Mouse (Mus musculus) liver, postnatal 0 days (tissue): ENCODE measurements around the gene Ptpn1. TPM values are rescaled to one million over a fixed set of nuclear protein-coding genes. Genes with fewer than 3 reads are reported as not detected.
A peak's percentile ranks its signal among the peaks of the same experiment; 100 is the strongest.

Experiments used
- ATAC-seq: fragments of 200-750 bp; cut with Nextera tagmentation; 2 replicates; pipeline ENCODE4 v1.8.0; 2017; ENCODE audit warnings: mild to moderate bottlenecking, moderate library complexity
- DNase-seq: peaks from one replicate; pipeline ENCODE4 v3.0.0-alpha.2; 2016
- H3K27ac ChIP-seq: fragments of 300-500 bp; sonication (generic); 2 replicates; pipeline ENCODE4 v1.5.1; 2014; ENCODE audit warnings: antibody characterized with exemption, moderate library complexity, mild to moderate bottlenecking, low read depth
- H3K27me3 ChIP-seq: fragments of 300-500 bp; sonication (generic); 2 replicates; pipeline ENCODE4 v1.6.1; 2014; ENCODE audit warnings: low read length, control low read depth, mixed read lengths; ENCODE audit not compliant: insufficient read depth
- H3K36me3 ChIP-seq: fragments of 300-500 bp; sonication (generic); replicated peaks from 2 replicates; pipeline ENCODE4 v1.6.1; 2014; ENCODE audit warnings: mild to moderate bottlenecking, control low read depth, low read length, moderate library complexity, mixed read lengths; ENCODE audit not compliant: insufficient read depth
- H3K4me1 ChIP-seq: fragments of 300-500 bp; sonication (generic); 2 replicates; pipeline ENCODE4 v1.6.1; 2014; ENCODE audit warnings: antibody characterized with exemption, mild to moderate bottlenecking, control low read depth; ENCODE audit not compliant: insufficient read depth
- H3K4me2 ChIP-seq: fragments of 300-500 bp; sonication (generic); 2 replicates; pipeline ENCODE4 v1.6.1; 2014; ENCODE audit warnings: low read depth, mild to moderate bottlenecking, low read length, moderate library complexity, mixed read lengths
- H3K4me3 ChIP-seq: fragments of 300-500 bp; sonication (generic); 2 replicates; pipeline ENCODE4 v1.5.1; 2014; ENCODE audit warnings: low read depth, low read length
- H3K9ac ChIP-seq: fragments of 300-500 bp; sonication (generic); replicated peaks from 2 replicates; pipeline ENCODE4 v1.6.1; 2014; ENCODE audit warnings: mild to moderate bottlenecking, moderate library complexity
- H3K9me3 ChIP-seq: fragments of 300-500 bp; sonication (generic); 2 replicates; pipeline ENCODE4 v1.6.1; 2016; ENCODE audit warnings: mild to moderate bottlenecking, control low read depth, low read length, mixed read lengths
- CTCF ChIP-seq: sonication (generic); IDR thresholded peaks from 2 replicates; pipeline ENCODE4 v1.5.1; 2016; ENCODE audit warnings: antibody characterized with exemption, low read depth
- EP300 ChIP-seq: IDR thresholded peaks from 2 replicates; pipeline ENCODE4 v1.6.1; 2016; ENCODE audit warnings: antibody characterized with exemption, low read depth, mild to moderate bottlenecking
- WGBS: fragments of 180-500 bp; shearing (Covaris S2); extraction: QIAGEN DNeasy Blood & Tissue Kit; methylation state at CpG from one replicate; pipeline ENCODE4 v1.1.7; 2014; ENCODE audit not compliant: insufficient replicate concordance; 5-methylcytosine and 5-hydroxymethylcytosine counted together
- polyA plus RNA-seq: library from polyadenylated mRNA; unstranded; fragments of >200 nt; fragmentation: Nextera tagmentation; extraction: Ambion mirVana; gene quantifications from 2 replicates; pipeline ENCODE4 v1.2.1, GENCODE M21; 2015

The Ptpn1 gene
- polyA plus RNA-seq, 1 experiment from 2014 or later = 32.4 TPM

DNA sequence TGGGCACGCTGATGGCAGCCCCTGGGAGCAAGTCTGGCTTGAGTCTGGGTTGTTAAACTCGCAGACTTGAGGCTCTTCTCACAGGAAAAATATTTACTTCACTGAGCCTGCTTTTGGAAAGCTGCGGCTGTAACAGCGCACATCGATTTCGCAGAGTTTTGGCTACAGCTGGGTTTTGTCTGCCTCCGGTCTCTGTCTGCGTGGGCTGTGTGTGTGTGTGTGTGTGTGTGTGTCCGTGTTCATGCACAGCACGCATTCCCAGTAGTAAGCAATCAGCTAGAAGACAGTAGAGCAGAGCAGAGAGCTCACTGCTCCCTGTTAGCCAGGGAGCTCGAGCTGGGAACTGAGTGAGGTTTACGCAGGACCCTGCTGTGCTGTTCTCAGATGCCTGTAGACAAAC is 93.3 kb downstream of the Ptpn1 start:
- Histone ChIP-seq H3K27me3 (no peaks in the 10 kb centered on the region), H3K36me3 (no peaks in the 10 kb centered on the region), H3K4me2 (no peak overlapping the region), H3K9me3 (peaks cover 3% of the 10 kb centered on the region; the same call in 1 of the 2 replicates), H3K9ac (no peak overlapping the region), H3K4me3 (no peak overlapping the region), H3K4me1 (no peaks in the 10 kb centered on the region), H3K27ac (no peak overlapping the region)
- TF ChIP-seq EP300 (no peak), CTCF (no peak)
- ATAC-seq (no peak), DNase-seq (no peak)
- WGBS = 71% methylated on average over 12 of the region's 12 CpGs

DNA sequence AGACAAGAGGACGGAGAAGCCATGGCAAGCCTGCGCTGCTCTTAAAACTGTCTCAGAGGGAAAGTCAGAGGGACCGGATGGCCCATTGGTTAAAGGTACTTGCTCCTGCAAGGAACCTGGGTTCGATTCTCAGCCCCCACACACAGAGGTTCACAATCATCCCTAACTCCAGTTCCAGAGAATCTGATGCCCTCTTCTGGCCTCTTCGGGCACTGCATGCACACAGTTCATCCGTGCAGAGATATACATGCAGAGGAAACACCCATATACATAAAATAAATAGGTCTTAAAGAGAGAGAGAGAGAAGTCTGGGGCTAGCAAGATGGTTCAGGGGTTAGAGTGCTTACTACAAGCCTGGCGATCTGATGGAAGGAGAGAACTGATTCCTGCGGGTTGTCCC is 94.0 kb downstream of the Ptpn1 start:
- Histone ChIP-seq H3K4me1 (no peaks in the 10 kb centered on the region), H3K4me3 (no peak overlapping the region), H3K9ac (no peak overlapping the region), H3K4me2 (no peak overlapping the region), H3K27me3 (no peaks in the 10 kb centered on the region), H3K27ac (no peak overlapping the region), H3K9me3 (peaks cover 3% of the 10 kb centered on the region; the same call in 1 of the 2 replicates), H3K36me3 (no peaks in the 10 kb centered on the region)
- TF ChIP-seq EP300 (no peak), CTCF (peak; percentile 50)
- WGBS = 81% methylated on average over 8 of the region's 8 CpGs
- DNase-seq (no peak), ATAC-seq (no peak)

DNA sequence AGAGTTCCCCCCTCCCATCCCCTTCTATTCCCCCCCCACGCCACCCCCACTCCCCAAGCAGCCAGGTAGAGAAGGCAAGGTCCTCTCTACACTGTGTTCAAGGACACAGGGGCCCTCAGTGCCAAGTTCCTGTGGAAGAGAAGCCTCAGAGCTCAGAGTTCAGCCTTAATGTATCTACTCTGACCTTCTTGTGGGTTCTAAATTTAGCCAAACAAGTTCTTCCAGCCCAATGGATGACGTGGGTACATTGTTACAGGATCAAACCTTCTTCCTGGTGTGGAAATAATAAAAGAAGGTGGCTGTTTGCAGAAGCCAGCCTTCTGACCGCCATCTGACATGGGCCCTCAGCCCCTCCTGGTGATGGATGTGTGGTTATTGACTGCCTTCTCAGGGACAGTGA is 94.6 kb downstream of the Ptpn1 start:
- H3K4me1 ChIP-seq = no peaks in the 10 kb centered on the region
- ATAC-seq (no peak), DNase-seq (no peak)
- H3K4me2 ChIP-seq = no peak overlapping the region
- no peaks in the 10 kb centered on the region for H3K27me3 ChIP-seq
- TF ChIP-seq CTCF (no peak), EP300 (no peak)
- H3K9ac ChIP-seq = no peak overlapping the region
- no peak overlapping the region for H3K4me3 ChIP-seq
- no peak overlapping the region for H3K27ac ChIP-seq
- peaks cover 3% of the 10 kb centered on the region; the same call in 1 of the 2 replicates for H3K9me3 ChIP-seq
- H3K36me3 ChIP-seq = no peaks in the 10 kb centered on the region
- WGBS = 38% methylated on average over 3 of the region's 3 CpGs

DNA sequence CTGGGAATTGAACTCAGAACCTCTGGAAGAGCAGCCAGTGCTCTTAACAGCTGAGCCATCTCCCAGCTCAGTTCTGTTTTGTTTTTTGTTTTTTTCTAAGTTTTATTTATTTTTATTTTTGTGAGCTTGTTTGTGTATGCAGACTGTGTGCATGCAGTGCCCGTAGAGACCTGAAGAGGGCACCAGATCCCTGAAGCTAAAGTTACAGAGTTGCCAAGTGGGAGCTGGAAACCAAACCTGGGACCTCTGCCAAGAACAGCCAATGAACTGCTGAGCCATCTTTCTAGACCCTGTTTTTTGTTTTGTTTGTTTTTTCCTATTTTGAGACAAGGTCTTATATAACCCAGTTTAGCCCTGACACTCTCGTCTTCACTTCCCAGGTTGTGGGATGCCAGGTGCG is 96.5 kb downstream of the Ptpn1 start:
- WGBS = 91% methylated on average over 3 of the region's 3 CpGs
- Histone ChIP-seq H3K4me3 (no peak overlapping the region), H3K9ac (no peak overlapping the region), H3K4me1 (no peaks in the 10 kb centered on the region), H3K36me3 (no peaks in the 10 kb centered on the region), H3K27ac (no peak overlapping the region), H3K4me2 (no peak overlapping the region), H3K27me3 (no peaks in the 10 kb centered on the region), H3K9me3 (peaks cover 3% of the 10 kb centered on the region; the same call in 1 of the 2 replicates)
- DNase-seq (no peak), ATAC-seq (no peak)
- TF ChIP-seq EP300 = no peak
- TF ChIP-seq CTCF = peak; percentile 27

Other genes starting within 250 kb of the Ptpn1 start
- gene Cebpb, start 243.1 kb upstream of the Ptpn1 start, polyA plus RNA-seq = 27.5 and 43.6 TPM in 2 replicates
- 9.8 and 10.1 TPM in 2 replicates for gene Tmem189, start 242.2 kb upstream of the Ptpn1 start, polyA plus RNA-seq
- 1.4 TPM in 2 replicates for gene Ripor3, start 78.6 kb downstream of the Ptpn1 start, polyA plus RNA-seq
- 2.3 and 2.7 TPM in 2 replicates for gene Pard6b, start 148.9 kb downstream of the Ptpn1 start, polyA plus RNA-seq